Mouse (Mus musculus) testis, postnatal 14 days (tissue): ENCODE data around the gene Pou6f2.
A peak's percentile ranks its signal among the peaks of the same experiment; 100 is the strongest.

Experiments
- DNase-seq: peaks from one replicate; pipeline ENCODE4 v3.0.0; 2021; ENCODE audit warnings: low spot score

Pou6f2 gene

DNA sequence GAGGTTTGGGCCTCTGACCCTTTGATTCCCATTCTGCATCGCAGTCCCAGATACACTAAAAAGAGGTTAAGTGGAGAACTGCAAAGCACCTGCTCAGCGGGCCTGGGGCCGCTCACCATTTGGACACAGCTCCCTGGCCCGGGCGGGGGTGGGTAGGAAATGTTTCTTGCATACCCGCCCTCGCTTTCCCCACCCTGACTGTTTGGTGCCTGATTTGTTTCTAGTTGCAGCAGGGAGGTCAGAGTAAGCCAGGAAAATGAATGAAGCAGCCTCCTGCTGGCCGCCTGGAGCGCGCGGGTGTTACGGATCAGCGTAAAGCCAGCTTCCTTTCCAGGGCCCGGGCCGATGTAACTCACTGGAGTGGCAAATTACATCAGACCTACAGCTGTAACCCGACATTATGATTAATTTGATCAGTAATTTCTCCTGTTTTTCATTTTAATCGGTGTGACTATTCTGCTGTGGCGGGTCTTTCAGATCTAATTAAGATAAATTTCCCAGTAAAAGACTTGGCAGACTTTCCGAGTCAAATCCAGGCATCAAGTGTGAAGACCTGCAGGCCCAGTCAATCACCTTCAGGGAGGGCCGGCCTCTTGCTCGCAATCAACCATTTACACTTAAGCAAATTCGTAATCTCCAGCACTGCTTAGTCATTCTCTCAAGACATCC is 178.8 kb downstream of the Pou6f2 start:
- DNase-seq: no peak

DNA sequence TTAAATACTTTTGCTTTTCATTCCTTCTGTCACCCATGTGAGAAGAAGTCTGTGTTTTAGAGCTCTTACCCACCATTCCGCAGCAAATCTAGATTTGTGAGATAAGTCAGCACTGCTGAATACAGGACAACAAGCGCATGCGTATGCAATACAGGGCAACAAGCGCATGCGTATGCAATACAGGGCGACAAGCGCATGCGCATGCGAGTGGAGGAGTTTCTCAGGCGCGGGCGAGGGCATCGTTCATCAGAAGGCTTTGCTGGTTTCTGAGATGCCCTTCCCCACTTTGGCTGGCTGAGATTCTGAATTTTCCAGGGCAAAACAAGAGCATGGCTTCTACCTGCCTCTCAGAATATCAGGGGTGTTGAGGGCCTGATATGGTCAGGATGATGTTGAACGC is 186.2 kb downstream of the Pou6f2 start:
- peak; percentile 64 for DNase-seq

DNA sequence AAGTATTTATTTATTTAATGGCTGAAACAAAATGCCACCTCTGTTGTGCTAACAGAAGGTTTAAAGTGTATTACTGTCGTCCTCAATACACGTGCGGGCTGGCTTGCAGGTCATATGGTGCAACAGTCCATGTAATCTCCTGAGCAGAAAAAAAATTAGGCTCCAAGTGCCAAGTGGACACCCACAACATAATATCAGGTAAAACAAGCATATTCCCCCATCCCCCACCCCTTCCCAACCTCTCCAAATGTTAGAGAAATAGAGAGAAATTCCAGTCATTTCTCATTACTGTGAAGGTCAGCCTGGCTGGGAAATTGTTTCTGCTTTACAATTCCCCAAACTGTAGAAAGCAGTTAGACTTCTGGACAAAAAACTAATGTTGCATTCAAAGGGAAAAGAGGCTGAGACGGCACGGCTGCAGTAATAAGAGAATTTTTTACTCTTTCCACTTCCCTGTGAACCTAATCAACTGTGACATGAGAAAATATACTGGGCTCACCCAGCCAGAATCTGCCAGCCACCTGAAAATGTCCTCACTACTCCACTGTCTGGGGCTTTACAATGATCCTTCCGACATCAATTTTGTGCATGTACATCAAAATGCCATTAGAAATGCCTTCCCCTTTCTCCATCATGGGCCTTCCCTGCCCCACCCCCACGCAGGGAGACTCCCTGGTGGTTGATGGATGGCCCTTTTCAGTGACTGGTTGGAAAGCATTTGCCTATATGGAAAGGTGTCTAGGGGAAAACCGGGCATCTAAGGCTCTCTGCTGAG is 192.8 kb downstream of the Pou6f2 start:
- no peak for DNase-seq

DNA sequence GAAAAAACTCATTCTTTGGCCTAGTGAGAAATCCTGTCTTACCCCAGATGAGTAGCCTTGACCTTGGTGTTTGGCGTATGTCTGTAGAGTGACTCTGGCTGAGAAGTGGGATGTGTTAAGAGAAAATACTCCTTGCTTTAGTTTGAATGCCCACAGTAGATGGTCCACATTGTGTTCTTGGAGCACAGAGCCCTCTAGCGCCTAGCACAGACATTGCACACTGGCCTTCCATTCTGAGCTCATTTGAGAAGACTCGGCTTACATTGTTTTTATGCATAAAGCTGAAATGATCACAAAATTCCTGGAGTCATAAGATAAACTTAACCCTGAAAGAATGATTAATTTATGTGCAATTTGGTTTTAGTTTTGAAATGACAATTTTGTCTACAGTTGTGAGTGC is 223.5 kb downstream of the Pou6f2 start:
- no peak for DNase-seq

DNA sequence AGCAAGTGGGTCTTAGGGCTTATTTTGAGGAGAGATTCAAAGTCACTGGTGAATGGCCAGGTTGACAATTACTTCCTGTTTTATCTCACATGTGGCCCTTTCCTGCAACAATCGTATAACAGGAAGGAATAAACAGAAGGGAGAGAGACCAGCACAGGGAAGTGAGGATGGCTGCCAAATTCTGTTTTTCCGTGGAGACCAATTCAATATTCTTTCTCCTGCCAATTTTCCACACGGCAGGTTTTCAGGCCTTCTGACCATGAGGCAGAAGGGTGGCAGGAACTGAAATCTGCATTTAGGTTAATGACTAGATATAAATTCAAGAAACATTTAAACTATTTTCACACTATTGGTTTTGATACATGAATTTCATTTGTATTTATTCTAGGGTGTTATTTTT is 224.5 kb downstream of the Pou6f2 start:
- DNase-seq: no peak

DNA sequence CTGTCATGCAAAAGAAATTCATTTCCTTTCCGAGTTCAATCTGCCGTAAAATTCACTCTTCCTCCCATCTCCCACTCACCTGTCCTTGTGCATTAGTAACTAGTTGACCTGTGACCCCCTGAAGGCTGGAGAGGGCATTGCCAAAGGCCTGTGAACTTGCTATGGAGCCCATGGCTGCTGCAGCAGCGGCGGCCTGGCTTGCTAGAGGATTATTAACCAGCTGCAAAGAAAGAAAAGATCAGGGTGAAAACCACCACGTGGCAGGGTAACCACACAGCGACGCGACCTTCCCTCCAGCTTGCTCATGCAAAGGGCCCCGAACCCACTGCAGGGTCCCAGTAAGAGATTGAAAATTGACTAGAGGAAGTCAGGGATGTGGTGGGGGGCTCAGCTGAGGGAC is 225.2 kb downstream of the Pou6f2 start:
- DNase-seq: no peak

DNA sequence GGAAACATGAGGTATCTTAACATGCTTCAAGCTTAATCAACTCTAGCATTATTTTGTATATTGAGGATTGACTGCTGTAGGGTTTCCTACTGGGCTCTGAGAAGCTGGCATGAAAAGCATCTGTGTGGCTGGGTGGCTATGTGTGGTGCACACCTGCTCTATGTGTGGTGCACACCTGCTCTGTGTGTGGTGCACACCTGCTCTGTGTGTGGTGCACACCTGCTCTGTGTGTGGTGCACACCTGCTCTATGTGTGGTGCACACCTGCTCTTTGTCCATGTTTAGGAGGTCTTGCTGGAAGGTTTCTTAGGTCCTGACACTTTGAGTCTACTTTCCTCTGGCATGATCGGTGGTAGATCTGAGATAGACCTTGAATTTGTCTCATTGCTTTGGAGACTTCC is 233.3 kb downstream of the Pou6f2 start:
- DNase-seq: no peak

DNA sequence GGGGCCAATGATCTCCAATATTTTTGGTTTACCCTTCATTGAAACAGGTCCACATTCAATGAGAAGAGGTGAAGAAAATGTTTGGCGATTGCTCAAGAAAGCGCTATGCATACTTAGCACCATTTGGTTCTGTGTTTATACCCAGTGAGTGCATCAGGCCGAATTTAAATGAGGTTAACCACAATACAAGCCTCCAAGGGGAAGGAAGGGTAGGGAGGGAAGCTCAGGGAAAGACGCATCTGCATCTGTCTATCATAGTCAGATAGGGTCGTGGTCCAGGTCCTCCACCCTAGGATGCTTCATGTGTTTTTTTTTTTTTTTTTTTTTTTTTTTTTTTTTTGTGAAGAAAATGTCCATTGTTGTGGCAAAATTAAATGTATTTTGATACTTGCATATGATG is 236.9 kb downstream of the Pou6f2 start:
- no peak for DNase-seq

DNA sequence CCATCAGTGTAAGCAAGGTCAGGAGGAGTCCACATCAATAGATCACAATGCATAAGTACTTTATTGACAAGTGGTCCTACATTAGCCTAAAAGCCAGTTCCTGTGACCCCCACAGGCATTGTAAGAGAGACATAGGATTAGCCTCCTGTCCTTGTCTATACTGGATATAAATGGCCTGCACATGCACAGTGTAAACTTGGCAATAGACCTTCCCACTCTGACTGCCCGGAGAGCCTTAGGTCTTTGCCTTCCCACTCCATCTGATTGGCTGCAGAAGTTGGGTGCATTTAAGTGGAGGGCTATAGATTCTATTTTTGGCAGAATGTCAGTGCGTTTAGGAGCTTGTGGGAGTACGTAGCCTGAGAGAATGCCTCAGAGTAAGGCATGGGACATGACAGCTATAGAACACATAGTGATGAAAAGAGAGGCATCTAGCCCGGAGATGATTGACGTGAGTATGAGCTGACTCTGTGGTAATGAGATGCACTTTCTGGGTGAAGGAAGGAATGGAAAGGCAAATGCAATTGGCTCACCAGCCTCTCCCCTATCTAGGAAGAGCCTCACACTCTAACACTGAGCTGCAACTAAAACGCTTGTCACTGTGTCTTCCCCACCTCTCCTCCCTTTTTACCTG is 243.4 kb downstream of the Pou6f2 start:
- no peak for DNase-seq

DNA sequence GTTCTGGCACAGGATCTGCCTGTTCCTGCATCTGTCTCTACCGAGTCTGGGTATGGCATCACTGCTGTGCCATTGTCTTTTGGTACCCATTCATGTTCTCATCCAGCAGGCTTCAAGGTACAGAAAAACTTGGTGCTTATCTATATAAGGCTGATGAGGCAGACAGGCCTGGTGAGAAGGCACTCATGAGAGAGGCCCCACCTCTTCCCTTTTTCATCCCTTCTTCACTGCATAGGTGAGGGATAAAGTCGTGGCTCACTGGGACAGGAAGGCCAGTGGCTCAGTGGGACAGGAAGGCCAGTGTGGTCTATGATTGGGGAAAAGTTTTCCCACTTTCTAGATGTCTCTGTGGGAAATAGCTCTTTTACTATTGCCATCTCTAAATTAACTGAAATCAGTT is 263.8 kb downstream of the Pou6f2 start:
- DNase-seq: no peak

DNA sequence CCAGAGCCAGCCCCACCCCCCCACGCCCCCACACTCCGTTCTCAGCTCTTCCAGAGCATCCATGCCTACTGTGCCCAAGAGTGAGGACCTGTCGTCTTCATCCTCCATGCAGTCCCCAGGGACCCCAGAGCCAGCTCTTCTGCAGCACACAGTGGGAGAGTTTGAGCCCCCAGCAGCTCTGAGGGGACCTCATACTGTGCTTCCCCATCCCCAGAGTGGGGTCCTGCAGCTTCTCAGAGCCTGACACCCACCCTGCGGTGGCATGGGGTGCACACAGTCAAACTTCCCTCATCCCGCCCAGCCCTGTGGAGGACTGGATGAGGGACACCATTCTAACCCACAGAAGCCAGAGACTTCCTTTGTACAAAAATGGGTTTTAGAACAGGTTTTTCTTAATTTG is 264.3 kb downstream of the Pou6f2 start:
- no peak for DNase-seq

DNA sequence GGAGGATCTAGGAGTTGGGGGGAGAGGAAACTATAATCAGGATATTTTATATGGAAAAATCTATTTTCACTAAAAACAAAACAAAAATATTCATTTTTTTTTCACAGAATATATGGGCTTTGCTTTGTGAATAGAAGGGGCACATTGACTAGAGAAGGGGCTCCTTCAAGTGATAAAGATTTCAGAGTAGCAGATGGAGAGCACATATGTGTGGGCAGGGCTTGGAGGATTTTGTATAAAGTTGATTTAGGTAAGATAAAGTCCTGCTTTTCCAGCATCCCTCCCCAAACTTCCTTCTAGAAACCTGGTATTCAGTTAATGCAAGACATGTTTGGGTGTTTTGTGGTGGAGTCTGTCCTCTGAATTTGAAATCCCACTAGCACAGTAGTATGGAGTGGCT is 266.2 kb downstream of the Pou6f2 start:
- DNase-seq: no peak

DNA sequence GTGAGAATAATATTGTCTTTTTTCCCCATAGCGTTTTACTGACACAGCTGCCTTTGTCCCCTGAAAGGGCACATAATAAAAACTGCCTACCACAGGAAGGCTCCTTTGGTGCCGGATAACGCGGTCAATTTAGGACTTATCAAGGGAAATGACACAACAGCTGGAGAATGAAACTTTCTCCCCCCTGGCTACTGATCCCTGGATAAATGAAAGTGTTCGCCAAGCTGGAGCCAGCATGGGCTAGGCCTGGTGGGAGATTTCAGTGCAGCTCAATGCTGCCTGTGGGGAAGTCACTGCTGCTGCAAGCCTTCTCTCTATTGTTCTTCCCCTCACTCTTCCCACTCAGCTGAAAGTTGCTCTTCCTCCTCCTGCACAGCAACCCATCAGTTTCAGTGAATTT is 267.8 kb downstream of the Pou6f2 start:
- DNase-seq: no peak

DNA sequence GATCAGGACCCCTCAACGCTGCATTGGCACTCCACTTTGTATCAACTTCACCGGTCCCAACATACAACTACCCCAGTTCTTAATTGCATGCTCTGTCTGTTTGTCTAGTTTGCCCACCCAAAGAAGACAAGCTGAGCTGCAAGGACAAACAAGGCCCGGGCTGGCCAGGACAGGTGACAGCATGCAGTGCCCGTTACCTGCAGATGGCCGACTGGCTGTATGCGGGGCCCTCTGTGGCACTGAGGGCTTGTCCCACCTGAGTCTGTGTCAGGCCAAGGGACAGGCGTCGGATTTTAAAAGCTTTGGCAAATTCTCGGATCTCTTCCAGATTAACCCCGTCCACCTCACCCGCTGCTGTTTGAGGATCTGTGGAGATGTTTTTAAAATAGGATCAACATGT is 268.7 kb downstream of the Pou6f2 start:
- DNase-seq: no peak

DNA sequence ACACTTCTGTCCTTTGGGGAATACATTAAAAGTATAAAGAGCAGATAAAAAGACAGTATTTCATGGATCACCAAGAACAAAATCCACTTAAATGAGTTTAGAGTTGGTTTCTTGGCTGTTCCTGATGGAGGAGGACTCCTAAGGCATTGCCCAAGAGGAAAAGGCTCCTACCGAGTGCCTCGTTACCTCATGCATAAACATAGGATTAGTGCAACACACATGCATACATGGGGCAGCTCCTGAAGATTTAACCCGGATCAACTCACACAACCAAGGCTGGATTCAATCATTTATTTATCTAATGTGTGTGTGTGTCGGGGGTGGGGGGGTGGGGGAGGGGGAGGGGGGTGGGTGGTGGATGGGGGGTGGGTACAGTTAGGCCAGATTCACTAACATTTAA is 269.4 kb downstream of the Pou6f2 start:
- DNase-seq: no peak

DNA sequence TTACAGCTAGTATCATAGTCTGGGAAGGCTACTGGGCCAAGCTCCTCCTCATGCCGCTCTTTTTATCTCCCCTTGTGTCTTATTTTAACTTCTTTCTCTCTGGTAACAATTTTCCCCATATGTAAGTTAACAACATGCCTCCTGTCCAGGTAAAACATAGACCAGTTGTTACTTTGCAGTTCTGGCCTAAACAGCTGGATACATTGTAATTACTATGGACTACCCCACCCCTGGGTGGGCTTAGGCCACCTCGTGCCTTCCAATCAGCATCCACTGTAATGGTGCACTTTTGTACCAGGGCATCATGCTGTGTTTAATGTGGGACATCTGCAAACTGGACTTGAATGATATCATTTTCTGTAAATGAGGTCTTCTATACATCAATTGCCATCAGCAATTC is 271.4 kb downstream of the Pou6f2 start:
- no peak for DNase-seq

DNA sequence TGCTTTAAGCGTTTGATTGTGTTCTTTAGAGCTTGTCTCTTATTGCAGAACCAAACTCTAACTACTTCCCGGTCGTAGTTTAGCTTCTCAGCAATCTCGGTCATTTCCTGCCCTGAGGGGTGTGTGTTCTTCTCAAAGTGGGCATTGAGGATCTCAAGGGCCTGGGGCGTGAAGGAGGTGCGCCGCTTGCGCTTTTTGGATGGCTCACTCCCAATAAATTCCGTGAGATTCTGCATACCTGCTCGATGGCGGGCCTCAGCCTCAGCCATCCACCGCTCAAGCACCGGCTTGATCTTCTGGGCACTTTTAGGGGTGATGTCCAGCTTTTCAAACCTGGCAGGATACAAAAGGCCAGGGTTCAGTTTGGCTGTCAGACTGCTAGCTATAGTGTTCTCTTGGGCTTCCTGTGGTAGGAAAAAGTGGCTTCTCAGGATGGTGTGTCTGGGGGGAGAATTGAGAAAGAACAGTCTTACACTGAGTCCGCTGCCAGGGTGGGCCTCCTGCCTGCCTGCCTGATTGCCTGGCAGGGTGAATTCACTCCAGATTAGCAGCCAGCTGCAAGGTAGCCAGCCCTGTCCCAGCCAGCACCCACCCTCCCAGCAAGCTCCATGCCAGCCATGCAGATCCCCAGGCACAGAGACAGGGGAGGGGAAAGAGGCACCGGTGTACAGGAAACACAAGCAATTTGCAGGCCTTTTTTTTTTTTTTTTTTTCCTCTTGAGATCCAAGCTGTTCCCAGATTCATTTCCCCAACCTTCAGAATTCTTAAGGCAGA is 272.1 kb downstream of the Pou6f2 start:
- no peak for DNase-seq

DNA sequence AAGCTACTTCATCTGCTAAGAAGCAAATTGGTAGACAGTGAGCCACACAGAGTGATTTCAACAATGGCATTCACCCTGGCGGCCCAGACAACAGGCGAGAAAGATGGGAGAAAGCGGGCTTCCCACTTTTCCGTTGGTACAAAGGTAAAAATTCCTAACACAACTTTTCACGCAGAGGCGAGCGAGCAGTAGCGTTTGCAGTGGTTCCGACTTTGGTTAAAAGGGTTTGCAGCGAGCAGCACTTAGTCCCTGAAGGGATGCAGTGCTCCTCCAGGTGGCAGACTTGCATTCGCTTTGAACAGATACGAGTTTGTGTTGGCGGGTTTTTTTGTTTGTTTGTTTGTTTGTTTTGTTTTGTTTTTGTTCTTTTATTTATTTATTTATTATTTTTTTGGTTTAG is 273.1 kb downstream of the Pou6f2 start:
- DNase-seq: no peak

DNA sequence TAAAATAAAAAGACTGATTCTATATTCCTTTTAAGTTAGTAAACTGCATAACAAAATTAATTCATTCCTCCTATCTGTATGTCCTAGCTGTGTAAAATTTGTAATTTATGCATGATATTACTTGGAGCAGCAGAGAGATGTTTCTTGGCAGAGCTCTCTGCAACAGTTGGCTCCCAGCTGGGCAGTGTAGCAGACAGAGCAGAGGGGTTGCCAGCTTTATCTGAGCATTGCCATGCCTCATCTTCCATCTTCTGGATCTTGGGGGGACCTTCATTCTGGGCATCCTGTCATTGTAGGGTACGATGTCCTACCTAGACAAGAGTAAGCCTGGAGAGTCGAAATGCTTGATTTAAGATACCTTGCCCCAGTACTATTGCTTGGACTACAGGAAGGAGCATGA is 277.1 kb downstream of the Pou6f2 start:
- DNase-seq: no peak

DNA sequence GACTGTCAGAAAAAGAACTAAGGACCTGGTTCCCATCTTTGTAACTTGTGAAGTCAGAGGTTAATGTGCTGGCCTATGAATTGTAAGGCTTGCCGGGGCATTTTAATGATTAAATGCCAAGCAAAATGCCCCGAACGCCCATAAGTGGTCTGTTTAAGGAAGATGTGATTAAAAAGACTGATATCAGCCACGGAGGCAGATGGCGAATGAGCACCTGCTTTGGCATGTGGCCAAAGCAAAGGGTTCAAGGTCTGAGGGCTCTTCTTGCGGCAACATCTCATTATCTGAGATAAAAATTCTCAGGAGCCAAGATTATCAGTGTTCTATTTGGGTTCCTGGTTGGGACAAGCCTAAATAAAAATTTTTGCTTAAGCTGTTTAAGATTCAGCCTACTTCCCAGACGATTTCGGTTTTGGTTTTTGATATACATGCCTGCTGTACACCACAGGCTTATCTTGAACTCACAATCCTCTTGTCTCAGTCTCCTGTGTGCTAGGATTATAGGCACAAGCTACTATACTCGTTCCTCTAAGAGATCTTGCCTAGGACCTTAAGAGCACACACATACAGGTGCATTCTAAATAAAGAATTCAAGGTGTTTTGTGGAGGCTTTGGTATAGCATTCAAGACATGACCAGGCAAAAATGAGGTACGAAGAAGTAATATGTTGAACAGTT is 315.9 kb downstream of the Pou6f2 start:
- DNase-seq: no peak
